Mouse (Mus musculus): ENCODE measurements around the gene A630095E13Rik.
"Not testable (repeated sequence)": the region's sequence is repeated elsewhere in the genome, so short reads cannot be mapped to it uniquely, and the experiment has no call there.

The A630095E13Rik gene

DNA sequence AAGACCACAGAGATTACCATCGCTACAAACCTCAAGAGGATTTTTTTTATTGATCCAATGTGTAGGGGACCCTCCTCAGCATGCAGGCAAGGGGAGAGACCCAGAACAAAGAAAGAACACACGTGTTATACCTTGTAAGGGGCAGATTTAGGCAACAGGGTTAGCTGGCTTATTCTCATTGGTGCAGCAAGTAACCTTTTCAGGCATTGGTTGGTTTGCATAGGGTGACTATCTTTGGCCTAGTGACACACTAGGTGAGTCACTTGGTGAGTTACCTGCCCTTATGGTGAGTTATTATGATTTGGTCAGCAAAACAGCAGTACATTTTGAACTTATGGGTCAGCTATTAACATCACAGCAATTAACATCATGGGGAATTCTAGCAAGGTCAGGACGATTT is at the start of gene A630095E13Rik:
Gene A630095E13Rik, minus strand, starts transcription at position 101 of the 400 bp plus-strand sequence.
- DNase-seq (ENCODE audit: extremely low read depth, low read depth) = not testable (repeated sequence)

DNA sequence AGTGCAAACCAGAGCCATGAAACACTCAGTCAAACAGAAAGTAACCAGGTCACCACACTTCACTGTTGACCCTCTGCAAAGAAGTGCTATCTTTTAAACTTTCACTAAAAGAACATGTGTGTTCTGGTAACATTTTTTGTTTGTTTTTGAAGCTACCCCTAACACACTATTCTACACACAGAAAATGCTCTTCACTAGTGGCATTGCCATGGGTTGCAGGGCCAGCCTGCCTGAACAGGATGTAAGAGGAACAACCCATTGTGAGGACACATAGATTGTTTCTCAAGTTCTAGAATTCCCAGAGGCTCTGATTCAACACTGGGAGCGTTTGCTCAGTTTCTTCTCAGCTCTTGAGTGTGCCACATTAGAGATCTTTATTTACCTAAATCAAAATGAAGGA is 49.7 kb upstream of the A630095E13Rik start, which contains the start of gene Acrv1:
Gene Acrv1, plus strand, starts transcription at position 301 of the 400 bp plus-strand sequence.
- no peak for DNase-seq (ENCODE audit: extremely low read depth, low read depth)

DNA sequence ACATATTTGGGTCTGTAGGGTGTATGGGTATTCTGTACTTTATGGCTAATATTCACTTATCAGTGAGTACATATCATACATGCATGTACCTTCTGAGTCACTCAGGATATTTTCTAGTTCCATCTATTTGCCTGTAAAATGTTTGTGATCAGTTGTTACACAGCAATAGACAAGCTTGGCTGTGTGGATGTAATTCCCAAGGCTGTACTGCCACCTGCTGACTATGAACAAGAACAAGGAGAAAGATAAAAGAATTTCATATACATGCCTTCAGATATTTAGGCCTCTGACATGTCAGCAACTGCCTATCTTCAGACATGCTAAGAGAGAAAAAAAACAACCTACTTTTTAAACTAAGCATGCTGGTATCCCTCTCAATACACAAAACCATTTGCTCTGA is 44.2 kb upstream of the A630095E13Rik start:
- peak; percentile 14 for DNase-seq (ENCODE audit: extremely low read depth, low read depth)

DNA sequence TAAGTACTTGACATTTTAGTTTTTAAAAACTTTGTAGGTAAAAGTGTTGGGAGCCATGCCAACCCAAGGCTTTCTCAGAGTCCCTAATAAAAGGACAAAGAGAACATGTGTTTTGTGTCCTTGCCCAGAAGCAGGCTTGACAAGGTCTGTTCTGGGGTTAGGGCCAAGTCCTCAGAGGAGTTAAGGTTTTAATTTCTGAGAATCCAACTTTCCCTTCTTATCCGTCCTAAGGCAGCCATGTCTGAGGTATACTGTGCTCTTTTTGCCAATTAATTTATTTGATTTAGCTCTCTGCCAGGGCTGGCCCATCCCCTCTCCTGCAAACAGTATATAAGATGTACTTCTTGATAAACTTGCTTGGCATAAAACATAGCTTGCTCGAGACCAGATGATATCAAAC is 38.2 kb upstream of the A630095E13Rik start:
- peak; percentile 17 for DNase-seq (ENCODE audit: extremely low read depth, low read depth)

Data from MEL-GATA-1-ER (cell line).